Mouse (Mus musculus) midbrain, embryonic 14.5 days (tissue): ENCODE measurements at regions not wholly inside any gene's neighbourhood (a gene's known extent, or its start where the extent isn't known, plus 50 kb on each side); places are given as distances from the start of the nearest gene placed in this dataset.

Experiments used
- ATAC-seq: fragments of 200-750 bp; cut with Nextera tagmentation; 2 replicates; pipeline ENCODE4 v1.8.0; 2017; ENCODE audit warnings: moderate number of reproducible peaks, moderate library complexity; ENCODE audit not compliant: low FRiP score, low TSS enrichment
- DNase-seq: peaks from one replicate; pipeline ENCODE4 v3.0.0-alpha.2; 2015
- H3K27ac ChIP-seq: fragments of 300-500 bp; sonication (generic); replicated peaks from 2 replicates; pipeline ENCODE4 v1.5.1; 2014; ENCODE audit warnings: mild to moderate bottlenecking, low read depth, low read length, moderate library complexity
- H3K27me3 ChIP-seq: fragments of 300-500 bp; sonication (generic); 2 replicates; pipeline ENCODE4 v1.6.1; 2014; ENCODE audit warnings: low read length, control low read depth, mixed read lengths; ENCODE audit not compliant: control insufficient read depth, insufficient read depth
- H3K36me3 ChIP-seq: fragments of 300-500 bp; sonication (generic); 2 replicates; pipeline ENCODE4 v1.6.1; 2014; ENCODE audit warnings: low read length, control low read depth; ENCODE audit not compliant: control insufficient read depth, insufficient read depth
- H3K4me1 ChIP-seq: fragments of 300-500 bp; sonication (generic); 2 replicates; pipeline ENCODE4 v1.6.1; 2014; ENCODE audit warnings: mild to moderate bottlenecking, antibody characterized with exemption, low read length, control low read depth; ENCODE audit not compliant: control insufficient read depth, insufficient read depth
- H3K4me2 ChIP-seq: fragments of 300-500 bp; sonication (generic); 2 replicates; pipeline ENCODE4 v1.6.1; 2014; ENCODE audit warnings: mild to moderate bottlenecking, low read length, moderate library complexity
- H3K4me3 ChIP-seq: fragments of 300-500 bp; sonication (generic); replicated peaks from 2 replicates; pipeline ENCODE4 v1.5.1; 2014; ENCODE audit warnings: low read depth, low read length
- H3K9ac ChIP-seq: fragments of 300-500 bp; sonication (generic); replicated peaks from 2 replicates; pipeline ENCODE4 v1.6.1; 2014; ENCODE audit warnings: mild to moderate bottlenecking, low read length, moderate library complexity
- H3K9me3 ChIP-seq: fragments of 300-500 bp; sonication (generic); 2 replicates; pipeline ENCODE4 v1.6.1; 2016; ENCODE audit warnings: low read length, control low read depth, mixed read lengths; ENCODE audit not compliant: control insufficient read depth
- WGBS: fragments of 180-500 bp; shearing (Covaris S2); extraction: QIAGEN DNeasy Blood & Tissue Kit; methylation state at CpG from one replicate; pipeline ENCODE4 v1.1.7; 2014; 5-methylcytosine and 5-hydroxymethylcytosine counted together

DNA sequence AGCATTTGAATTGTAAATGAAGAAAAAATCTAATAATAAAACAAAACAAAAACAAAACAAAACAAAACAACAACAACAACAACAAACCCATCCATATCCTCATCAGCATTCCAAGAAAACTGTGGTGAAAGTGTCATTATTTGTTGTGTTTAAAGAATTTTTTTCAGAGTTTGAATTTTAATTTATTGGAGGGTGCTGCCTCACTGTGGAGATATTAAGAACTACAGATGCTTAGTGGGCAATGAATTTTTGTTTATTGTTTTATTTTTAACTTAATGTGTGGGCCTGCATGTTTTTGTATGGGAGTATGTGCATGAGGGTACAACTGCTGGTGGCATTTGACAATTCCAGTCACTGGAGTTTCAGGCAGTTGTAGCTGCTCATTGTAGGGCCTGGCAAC is 147.6 kb upstream of the Manea start:
- H3K27me3 ChIP-seq, result no peaks in the 10 kb centered on the region
- no peak overlapping the region for H3K9ac ChIP-seq
- H3K27ac ChIP-seq, result no peak overlapping the region
- DNase-seq, result peak; percentile 37
- H3K4me2 ChIP-seq, result no peak overlapping the region
- no peaks in the 10 kb centered on the region for H3K36me3 ChIP-seq
- no peaks in the 10 kb centered on the region for H3K4me1 ChIP-seq
- H3K4me3 ChIP-seq, result no peak overlapping the region
- ATAC-seq, result no peak
- no peaks in the 10 kb centered on the region for H3K9me3 ChIP-seq

DNA sequence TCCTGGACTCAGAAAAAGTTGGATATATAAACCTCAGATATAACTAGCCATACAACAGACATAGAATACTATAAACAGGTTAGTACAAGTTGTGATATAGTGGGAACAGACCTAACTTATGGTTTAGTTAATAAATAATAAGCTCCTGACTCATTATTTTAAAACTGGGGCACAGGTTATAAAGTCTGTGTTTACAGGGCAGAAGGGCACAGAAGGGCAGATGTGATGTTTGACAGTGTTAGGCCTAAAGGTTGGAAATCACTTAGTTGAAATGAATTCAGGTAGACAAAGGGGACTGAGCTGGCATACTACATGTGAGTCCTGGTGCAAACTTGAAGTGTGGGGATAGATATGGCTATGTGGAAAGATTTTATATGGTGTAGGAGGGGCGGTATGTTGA is 128.2 kb upstream of the Manea start:
- Histone ChIP-seq H3K9ac (no peak overlapping the region), H3K4me3 (no peak overlapping the region), H3K27ac (no peak overlapping the region), H3K4me2 (no peak overlapping the region), H3K27me3 (no peaks in the 10 kb centered on the region), H3K36me3 (no peaks in the 10 kb centered on the region), H3K4me1 (no peaks in the 10 kb centered on the region), H3K9me3 (no peaks in the 10 kb centered on the region)
- DNase-seq (no peak), ATAC-seq (no peak)
- WGBS, result 83% methylated on average over 1 of the region's 1 CpGs

DNA sequence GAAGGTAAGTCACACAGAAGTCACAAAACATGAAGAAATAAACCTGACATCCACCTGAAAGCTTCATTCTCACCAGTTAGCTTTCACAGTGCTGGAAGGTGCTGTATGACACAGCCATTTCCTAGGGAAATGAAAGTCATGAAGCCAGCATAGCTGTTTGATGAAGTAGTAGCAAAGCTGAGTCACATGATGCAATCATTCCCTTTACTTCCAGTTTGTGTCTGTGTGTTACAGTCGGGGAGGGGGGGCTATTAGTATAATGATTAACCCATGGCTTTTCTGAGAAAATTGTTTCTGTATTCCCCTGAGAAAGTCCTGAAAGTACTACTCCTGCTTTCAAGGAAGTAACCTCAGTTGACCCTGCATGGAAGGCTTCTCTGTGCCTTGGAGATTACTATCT is 94.8 kb upstream of the Manea start:
- Histone ChIP-seq H3K27ac (no peak overlapping the region), H3K4me2 (no peak overlapping the region), H3K4me3 (no peak overlapping the region), H3K9me3 (no peaks in the 10 kb centered on the region), H3K27me3 (no peaks in the 10 kb centered on the region), H3K9ac (no peak overlapping the region), H3K36me3 (no peaks in the 10 kb centered on the region), H3K4me1 (no peaks in the 10 kb centered on the region)
- 72% methylated on average over 1 of the region's 1 CpGs for WGBS
- ATAC-seq (no peak), DNase-seq (no peak)

DNA sequence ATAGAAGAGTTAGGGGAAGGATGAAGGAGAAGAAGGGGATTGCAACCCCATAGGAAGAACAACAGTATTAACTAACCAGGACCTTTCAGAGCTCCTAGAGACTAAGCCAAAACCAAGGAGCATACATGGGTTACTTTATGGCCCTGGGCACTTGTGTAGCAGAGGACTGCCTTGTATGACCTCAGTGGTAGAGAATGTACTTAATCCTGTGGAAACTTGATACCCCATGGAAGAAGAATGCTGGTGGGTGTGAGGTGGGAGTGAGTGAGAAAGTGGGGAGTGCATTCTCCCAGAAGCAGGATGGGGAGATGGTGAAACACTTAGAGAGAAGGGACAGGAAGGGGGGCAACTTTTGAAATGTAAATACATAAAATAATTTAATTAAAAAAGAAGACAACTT is 75.4 kb upstream of the Manea start:
- no peak for DNase-seq
- no peak for ATAC-seq

DNA sequence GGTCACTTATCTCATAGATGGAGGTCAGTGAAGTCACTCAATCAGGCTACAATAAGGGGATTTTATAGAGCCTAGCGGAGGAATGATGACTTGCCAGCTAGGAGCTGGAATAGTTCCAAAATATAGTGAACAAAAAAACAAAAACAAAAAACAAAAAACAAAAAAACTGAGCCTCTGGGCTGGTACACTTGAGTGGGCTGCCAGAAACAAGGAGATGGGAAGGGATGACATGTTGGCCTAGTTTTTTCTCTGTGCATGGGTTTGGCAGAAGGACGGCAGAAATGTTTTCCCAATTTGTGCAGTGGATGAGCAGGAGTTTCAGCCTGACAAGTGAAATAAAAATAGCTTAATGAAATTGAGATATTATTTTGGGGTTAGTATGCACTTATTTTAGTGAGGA is 57.6 kb upstream of the Manea start:
- Histone ChIP-seq H3K4me2 (no peak overlapping the region), H3K27me3 (no peaks in the 10 kb centered on the region), H3K4me1 (no peaks in the 10 kb centered on the region), H3K4me3 (no peak overlapping the region), H3K27ac (no peak overlapping the region), H3K9me3 (no peaks in the 10 kb centered on the region), H3K36me3 (no peaks in the 10 kb centered on the region), H3K9ac (no peak overlapping the region)
- ATAC-seq (no peak), DNase-seq (no peak)
- 74% methylated on average over 2 of the region's 2 CpGs for WGBS

More for the DNA sequence above, 75.4 kb upstream of the Manea start:
- Histone ChIP-seq H3K27ac (no peak overlapping the region), H3K27me3 (no peaks in the 10 kb centered on the region), H3K9ac (no peak overlapping the region), H3K4me1 (no peaks in the 10 kb centered on the region), H3K9me3 (no peaks in the 10 kb centered on the region), H3K4me2 (no peak overlapping the region), H3K4me3 (no peak overlapping the region), H3K36me3 (no peaks in the 10 kb centered on the region)

DNA sequence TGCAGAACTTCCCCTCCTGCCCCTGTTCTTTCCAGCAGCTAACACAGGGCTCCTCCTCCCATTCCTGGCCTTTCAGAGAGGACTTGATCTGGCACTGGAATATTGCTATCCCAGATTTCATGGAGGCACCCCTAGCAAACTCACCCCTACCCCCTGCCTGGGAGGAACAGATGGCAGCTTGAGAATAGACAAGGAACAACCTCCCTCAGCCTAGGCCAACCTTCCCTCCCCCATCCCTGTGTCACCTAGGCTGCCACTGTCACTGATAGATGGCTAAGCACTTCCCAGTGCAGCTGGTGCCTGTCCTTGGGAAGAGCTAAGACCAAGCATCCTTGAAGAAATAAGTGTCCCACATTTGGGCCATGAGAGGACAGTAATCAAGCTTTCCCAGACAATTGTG is 55.5 kb upstream of the Manea start:
- ATAC-seq (no peak), DNase-seq (no peak)
- no peak overlapping the region for H3K27ac ChIP-seq

More for the DNA sequence above, 55.5 kb upstream of the Manea start:
- Histone ChIP-seq H3K9ac (no peak overlapping the region), H3K4me3 (no peak overlapping the region), H3K27me3 (no peaks in the 10 kb centered on the region), H3K4me1 (no peaks in the 10 kb centered on the region), H3K4me2 (no peak overlapping the region), H3K36me3 (no peaks in the 10 kb centered on the region), H3K9me3 (no peaks in the 10 kb centered on the region)
